Mouse (Mus musculus) small intestine, adult 2 months (tissue): ENCODE measurements around the gene Mlf2. TPM values are rescaled to one million over a fixed set of nuclear protein-coding genes. Genes with fewer than 3 reads are reported as not detected.

ENCODE experiments used
- H3K27ac ChIP-seq: fragments of 200-500 bp; 2 replicates; pipeline ENCODE4 v1.5.1; 2012; ENCODE audit warnings: low read depth, low read length, control low read depth, inconsistent platforms; ENCODE audit not compliant: insufficient read depth
- H3K27me3 ChIP-seq: fragments of 200-500 bp; 2 replicates; pipeline ENCODE4 v1.6.1; 2012; ENCODE audit warnings: mild to moderate bottlenecking, moderate library complexity, low read length, inconsistent platforms; ENCODE audit not compliant: control insufficient read depth, insufficient read depth
- H3K36me3 ChIP-seq: fragments of 200-500 bp; 2 replicates; pipeline ENCODE4 v1.6.1; 2012; ENCODE audit warnings: mild to moderate bottlenecking, low read length, control low read depth, inconsistent platforms; ENCODE audit not compliant: control insufficient read depth, insufficient read depth
- H3K4me1 ChIP-seq: fragments of 200-500 bp; 2 replicates; pipeline ENCODE4 v1.6.1; 2012; ENCODE audit warnings: low read length, inconsistent platforms, mixed read lengths; ENCODE audit not compliant: control insufficient read depth, insufficient read depth, insufficient read length
- H3K4me3 ChIP-seq: fragments of 200-500 bp; 2 replicates; pipeline ENCODE4 v1.5.1; 2012; ENCODE audit warnings: low read depth, mild to moderate bottlenecking, control low read depth, inconsistent platforms, low read length, moderate library complexity
- CTCF ChIP-seq: fragments of 200-500 bp; IDR thresholded peaks from 2 replicates; pipeline ENCODE4 v1.5.1; 2012; ENCODE audit warnings: low read depth, mild to moderate bottlenecking, control low read depth, inconsistent platforms, low read length, moderate library complexity, mixed read lengths; ENCODE audit not compliant: insufficient replicate concordance, insufficient read length; ENCODE audit errors: extremely low read depth
- POLR2A ChIP-seq: fragments of 200-500 bp; IDR thresholded peaks from 2 replicates; pipeline ENCODE4 v1.6.1; 2012; ENCODE audit warnings: low read depth, mild to moderate bottlenecking, control low read depth, inconsistent platforms, low read length, moderate library complexity
- WGBS: fragments of 180-500 bp; shearing (Covaris S2); methylation state at CpG from one replicate; pipeline ENCODE4 v1.1.7; 2018; 5-methylcytosine and 5-hydroxymethylcytosine counted together
- polyA plus RNA-seq: library from polyadenylated mRNA; depleted of rRNA; stranded (reverse); fragments of >200 nt; gene quantifications from 2 replicates; pipeline ENCODE4 v1.2.3, GENCODE M21; 2012

The Mlf2 gene
- polyA plus RNA-seq, 1 experiment = 412 TPM

DNA sequence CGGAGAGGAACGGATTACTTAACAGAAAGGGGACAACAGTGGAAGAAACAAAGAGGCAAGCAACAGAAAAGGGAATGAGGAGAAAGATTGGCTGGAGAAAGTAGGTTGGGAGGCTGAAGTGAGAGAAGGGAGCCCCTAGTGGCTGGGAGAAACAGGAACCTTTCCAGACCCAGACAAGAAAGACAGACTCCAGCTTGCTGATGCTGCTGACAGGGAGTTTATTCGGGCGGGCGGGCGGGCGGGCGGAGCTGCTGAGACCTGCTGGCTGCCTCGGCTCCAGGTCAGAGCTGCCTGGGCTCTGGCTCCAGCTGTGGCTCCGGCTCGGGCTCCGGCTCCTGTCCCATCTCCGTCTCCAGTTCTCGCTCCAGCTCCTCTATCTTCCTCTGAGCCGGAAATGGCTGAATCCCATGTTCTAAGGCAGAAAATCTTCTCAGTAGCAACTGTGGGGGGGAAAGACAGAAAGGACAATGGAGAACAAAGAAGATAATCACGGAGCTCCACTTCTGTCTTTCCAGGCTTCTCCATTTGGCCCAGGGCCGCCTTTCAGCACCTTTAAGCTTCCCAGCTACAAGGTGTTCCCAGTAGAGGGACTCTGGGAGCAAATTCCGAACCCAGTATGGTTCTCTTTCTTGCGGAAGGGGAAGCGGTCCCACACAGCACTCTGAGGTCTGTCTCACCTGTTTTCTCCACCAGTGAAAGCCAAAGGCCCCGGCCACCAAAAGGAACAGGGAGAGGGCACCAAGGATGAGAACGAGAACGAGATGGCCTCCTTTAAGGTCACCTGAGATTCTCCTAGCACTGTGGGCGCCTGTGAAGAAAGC, 26.8 kb upstream of the Mlf2 start:
- Histone ChIP-seq H3K36me3 (no peaks in the 10 kb centered on the region), H3K4me1 (peaks cover 6% of the 10 kb centered on the region), H3K27me3 (no peaks in the 10 kb centered on the region), H3K27ac (peak overlapping the region; percentile 99), H3K4me3 (peak overlapping the region; percentile 70)
- TF ChIP-seq CTCF (peak; percentile 39; the same call in 1 of the 2 replicates), POLR2A (no peak)
- 10% methylated on average over 24 of the region's 24 CpGs for WGBS

DNA sequence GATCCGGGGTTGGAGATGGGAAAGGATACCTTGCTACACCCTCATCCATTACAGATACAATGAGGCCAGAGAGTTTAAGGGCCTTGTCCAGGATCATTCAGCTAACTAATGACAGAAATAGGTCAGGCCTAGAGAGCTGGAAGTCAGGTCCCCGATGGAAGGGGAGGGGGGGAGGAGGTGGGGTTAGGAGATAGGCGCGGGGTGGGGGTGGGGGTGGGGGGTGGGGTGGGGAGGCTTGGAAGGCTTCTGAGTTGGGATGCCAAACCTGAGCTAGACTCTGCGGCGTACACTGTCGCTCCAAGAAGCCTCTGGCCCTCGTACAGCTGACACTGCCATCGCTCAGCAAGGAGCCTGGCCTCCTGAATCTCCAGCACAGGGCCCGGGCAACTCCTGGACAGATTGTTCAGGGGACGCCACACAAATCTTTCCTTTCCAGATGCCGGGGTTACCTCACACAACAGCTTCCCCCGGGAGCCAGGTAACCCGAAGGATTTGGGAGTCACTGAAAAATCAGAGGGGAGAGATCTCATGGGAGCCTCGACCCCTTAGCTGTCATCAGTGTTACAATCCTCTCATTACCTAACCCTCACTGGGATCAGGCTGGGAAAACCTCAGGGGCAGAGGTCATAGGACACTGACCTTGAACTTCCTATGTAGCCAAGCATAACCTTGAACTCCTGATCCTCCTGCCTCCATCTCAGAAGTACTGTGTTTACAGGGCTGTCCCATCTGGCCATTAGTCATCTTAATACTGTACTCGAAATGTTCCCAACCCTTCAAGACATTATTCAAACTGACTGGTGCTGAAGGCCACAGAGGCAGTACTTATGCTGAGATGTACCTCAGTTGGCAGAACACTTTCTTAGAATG, 26.0 kb upstream of the Mlf2 start:
- no peak for TF ChIP-seq POLR2A
- TF ChIP-seq CTCF = no peak

DNA sequence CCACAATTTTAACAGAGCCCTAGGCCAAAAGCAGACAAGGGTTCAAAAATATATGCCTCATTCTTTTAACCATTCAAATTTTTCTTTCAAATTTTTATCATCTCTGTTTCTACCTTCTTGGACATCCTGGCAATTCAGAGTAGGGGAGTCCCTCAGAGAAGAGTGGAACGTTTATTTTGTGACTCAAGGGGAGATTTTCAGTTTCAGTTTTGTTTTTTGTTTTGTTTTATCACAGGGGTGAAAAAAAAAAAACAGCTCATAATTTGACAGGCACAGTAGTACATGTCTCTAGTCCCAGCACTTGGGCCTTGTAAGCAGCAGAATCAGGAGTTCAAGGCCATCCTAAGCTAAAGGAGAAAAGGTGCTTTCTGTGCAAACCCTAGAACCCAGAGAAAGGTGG, 23.4 kb upstream of the Mlf2 start:
- H3K27ac ChIP-seq = no peak overlapping the region
- WGBS = 4% methylated on average over 1 of the region's 1 CpGs
- no peaks in the 10 kb centered on the region for H3K27me3 ChIP-seq
- H3K36me3 ChIP-seq = no peaks in the 10 kb centered on the region
- no peak overlapping the region for H3K4me3 ChIP-seq
- TF ChIP-seq POLR2A (no peak), CTCF (no peak)
- peaks cover 8% of the 10 kb centered on the region for H3K4me1 ChIP-seq

More for the DNA sequence above, 26.0 kb upstream of the Mlf2 start:
- no peaks in the 10 kb centered on the region for H3K36me3 ChIP-seq
- WGBS = 64% methylated on average over 16 of the region's 16 CpGs
- H3K4me1 ChIP-seq = peaks cover 8% of the 10 kb centered on the region
- no peaks in the 10 kb centered on the region for H3K27me3 ChIP-seq
- H3K27ac ChIP-seq = peak overlapping the region; percentile 73
- H3K4me3 ChIP-seq = no peak overlapping the region

DNA sequence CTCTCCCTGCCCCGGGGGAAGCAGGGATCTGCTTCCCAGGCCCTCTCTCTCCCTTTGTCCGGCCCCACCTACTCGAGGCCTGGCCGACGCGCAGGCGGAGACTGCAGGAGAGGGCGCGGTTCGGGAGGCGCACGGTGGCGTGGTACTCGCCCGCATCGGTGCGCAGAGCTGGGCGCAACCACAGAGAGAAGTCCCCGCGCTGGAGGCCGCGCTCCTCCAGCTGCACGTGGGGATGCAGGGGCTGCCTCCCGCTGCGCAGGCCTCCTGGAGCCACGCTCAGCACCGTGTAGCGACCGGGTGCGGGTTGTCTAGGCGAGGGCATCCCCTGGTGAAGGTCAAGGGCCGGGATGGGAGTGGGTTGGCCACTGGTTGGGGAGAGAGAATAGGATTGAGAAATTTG, 21.2 kb upstream of the Mlf2 start:
- no peaks in the 10 kb centered on the region for H3K27me3 ChIP-seq
- peak overlapping the region; percentile 41 for H3K4me3 ChIP-seq
- H3K36me3 ChIP-seq = peaks cover 11% of the 10 kb centered on the region
- WGBS = 22% methylated on average over 32 of the region's 32 CpGs
- H3K4me1 ChIP-seq = peaks cover 25% of the 10 kb centered on the region
- no peak overlapping the region for H3K27ac ChIP-seq
- TF ChIP-seq POLR2A (no peak), CTCF (no peak)

DNA sequence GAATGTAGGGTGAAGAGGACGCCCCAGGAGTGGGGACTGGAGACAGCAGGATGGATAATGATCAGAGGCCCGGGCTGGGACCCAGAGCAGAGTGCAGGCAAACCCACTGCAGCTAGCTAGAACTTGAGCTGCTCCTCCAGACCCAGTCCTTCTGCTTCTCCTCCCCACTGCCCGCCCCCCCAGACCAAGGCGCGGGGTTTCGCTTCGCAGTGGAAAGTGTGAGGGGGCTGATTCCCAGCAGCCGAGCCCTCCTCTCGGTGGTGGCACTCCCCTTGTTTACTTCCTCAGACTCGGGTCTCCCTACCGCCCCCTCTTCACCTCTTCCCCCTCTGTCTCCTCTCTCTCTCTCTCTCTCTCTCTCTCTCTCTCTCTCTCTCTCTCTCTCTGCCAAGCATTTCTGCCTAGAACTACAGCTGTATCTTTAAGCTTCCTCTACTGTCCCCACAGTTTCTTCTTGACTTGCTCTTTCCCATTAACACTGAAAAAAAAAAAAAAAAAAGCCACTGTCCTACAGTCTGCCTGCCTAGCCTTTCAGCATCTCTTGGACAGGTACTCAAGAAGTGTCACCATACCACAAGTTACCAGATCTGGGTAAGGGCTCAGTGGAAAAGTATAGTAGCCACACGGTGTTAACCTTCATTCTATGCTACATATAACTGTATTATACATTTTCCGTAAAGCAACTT, 19.5 kb upstream of the Mlf2 start, which contains the start of gene Lag3:
TSS of gene Lag3 (minus strand) at position 173 of the 686 bp plus-strand sequence.
- Histone ChIP-seq H3K4me3 (peak within 1 kb of the TSS; percentile 13), H3K27ac (no peak within 1 kb of the TSS)
- 42% methylated on average over 13 of the region's 13 CpGs for whole genome bisulfite sequencing

DNA sequence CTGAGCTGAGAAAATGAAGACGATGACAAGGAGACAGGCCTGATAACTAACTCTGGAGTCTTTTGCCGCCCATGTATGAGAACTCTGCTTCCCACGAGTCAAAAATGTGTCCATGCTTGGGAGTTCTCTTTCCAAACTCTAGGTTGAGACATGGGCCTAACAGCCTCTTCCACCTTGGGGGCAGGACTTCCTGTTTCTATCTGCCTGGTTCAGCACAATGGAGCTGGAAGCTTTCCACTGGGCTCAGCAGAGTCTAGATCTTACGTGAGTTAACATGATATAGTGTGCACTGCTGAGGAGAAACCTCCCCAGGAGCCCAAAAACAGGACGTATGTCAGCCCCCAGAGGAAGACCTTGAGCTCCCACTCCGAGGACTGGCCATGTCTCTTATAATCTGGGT, 18.0 kb upstream of the Mlf2 start:
- TF ChIP-seq CTCF (no peak), POLR2A (no peak)
- peaks cover 11% of the 10 kb centered on the region for H3K36me3 ChIP-seq
- H3K4me3 ChIP-seq = no peak overlapping the region
- peaks cover 34% of the 10 kb centered on the region for H3K4me1 ChIP-seq
- H3K27me3 ChIP-seq = no peaks in the 10 kb centered on the region
- no peak overlapping the region for H3K27ac ChIP-seq
- 51% methylated on average over 6 of the region's 6 CpGs for WGBS

More for the DNA sequence above, 19.5 kb upstream of the Mlf2 start, which contains the start of gene Lag3:
- Histone ChIP-seq H3K27me3 (no peaks in the 10 kb centered on the region), H3K36me3 (peaks cover 11% of the 10 kb centered on the region), H3K4me1 (peaks cover 36% of the 10 kb centered on the region)
- no peak for TF ChIP-seq CTCF
- TF ChIP-seq POLR2A = no peak
